Mouse (Mus musculus) midbrain, embryonic 15.5 days (tissue): Measurements from ENCODE around the gene Hnrnpl. TPM values are rescaled to one million over a fixed set of nuclear protein-coding genes. Genes with fewer than 3 reads are reported as not detected.

Source experiments
- ATAC-seq: fragments of 200-750 bp; cut with Nextera tagmentation; replicated peaks from 2 replicates; pipeline ENCODE4 v1.8.0; 2017; ENCODE audit warnings: moderate TSS enrichment
- H3K27ac ChIP-seq: fragments of 300-500 bp; sonication (generic); 2 replicates; pipeline ENCODE4 v1.5.1; 2015; ENCODE audit warnings: mild to moderate bottlenecking, inconsistent platforms
- H3K27me3 ChIP-seq: fragments of 300-500 bp; sonication (generic); replicated peaks from 2 replicates; pipeline ENCODE4 v1.6.1; 2015; ENCODE audit warnings: inconsistent platforms
- H3K36me3 ChIP-seq: fragments of 300-500 bp; sonication (generic); replicated peaks from 2 replicates; pipeline ENCODE4 v1.6.1; 2015; ENCODE audit warnings: inconsistent platforms
- H3K4me1 ChIP-seq: fragments of 300-500 bp; sonication (generic); 2 replicates; pipeline ENCODE4 v1.6.1; 2015; ENCODE audit warnings: inconsistent platforms
- H3K4me2 ChIP-seq: fragments of 300-500 bp; sonication (generic); 2 replicates; pipeline ENCODE4 v1.6.1; 2015; ENCODE audit warnings: inconsistent platforms, mild to moderate bottlenecking, moderate library complexity
- H3K4me3 ChIP-seq: fragments of 300-500 bp; sonication (generic); 2 replicates; pipeline ENCODE4 v1.5.1; 2015; ENCODE audit warnings: mild to moderate bottlenecking, inconsistent platforms
- H3K9ac ChIP-seq: fragments of 300-500 bp; sonication (generic); 2 replicates; pipeline ENCODE4 v1.6.1; 2015; ENCODE audit warnings: mild to moderate bottlenecking, inconsistent platforms
- H3K9me3 ChIP-seq: fragments of 300-500 bp; sonication (generic); 2 replicates; pipeline ENCODE4 v1.6.1; 2016; ENCODE audit warnings: inconsistent platforms
- WGBS: fragments of 180-500 bp; shearing (Covaris S2); methylation state at CpG from one replicate; pipeline ENCODE4 v1.1.7; 2015; ENCODE audit warnings: mixed read lengths; 5-methylcytosine and 5-hydroxymethylcytosine counted together
- polyA plus RNA-seq: library from polyadenylated mRNA; unstranded; fragments of >200 nt; fragmentation: Nextera tagmentation; extraction: Ambion mirVana; gene quantifications from 2 replicates; pipeline ENCODE4 v1.2.1, GENCODE M21; 2015

The Hnrnpl gene
- polyA plus RNA-seq, 1 experiment from 2014 or later = 175 TPM

DNA sequence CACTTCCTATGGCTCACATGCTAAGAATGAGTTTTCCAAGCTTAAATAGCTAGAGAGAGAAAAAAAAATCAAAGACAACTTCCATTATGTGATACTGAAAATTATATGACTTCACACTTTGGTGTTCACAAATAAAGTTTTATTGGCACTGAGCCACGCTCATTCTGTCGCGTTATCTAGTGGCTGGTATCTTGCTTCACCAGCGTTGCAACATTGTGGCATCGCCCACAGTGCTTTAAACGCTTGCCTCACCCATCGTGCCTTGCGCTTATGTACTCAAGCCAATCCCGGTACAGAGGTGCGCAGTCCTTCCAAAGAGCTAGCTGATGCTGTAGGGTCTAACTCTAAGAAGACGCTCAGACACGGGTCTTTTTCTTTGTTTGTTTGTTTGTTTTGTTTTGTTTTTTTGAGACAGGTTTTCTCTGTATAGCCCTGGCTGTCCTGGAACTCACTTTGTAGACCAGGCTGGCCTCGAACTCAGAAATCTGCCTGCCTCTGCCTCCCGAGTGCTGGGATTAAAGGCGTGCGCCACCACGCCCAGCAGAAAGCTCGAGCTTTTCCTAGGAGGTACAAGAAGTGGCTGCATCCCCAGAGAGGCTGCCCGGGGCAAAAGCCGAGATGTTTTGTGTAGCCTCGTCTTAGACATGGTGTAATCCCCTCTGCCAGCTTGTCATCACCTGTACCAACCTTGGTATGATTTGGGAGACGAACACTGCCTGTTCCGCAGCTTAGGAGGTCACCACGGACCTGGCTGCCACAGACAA lies 62.7 kb downstream of the Hnrnpl start:
- Histone ChIP-seq H3K36me3 (no peaks in the 10 kb centered on the region), H3K27me3 (no peaks in the 10 kb centered on the region), H3K27ac (no peak overlapping the region), H3K4me3 (no peak overlapping the region), H3K4me1 (no peaks in the 10 kb centered on the region), H3K9ac (no peak overlapping the region), H3K9me3 (no peaks in the 10 kb centered on the region), H3K4me2 (no peak overlapping the region)
- ATAC-seq = no peak
- WGBS = 90% methylated on average over 24 of the region's 24 CpGs

Other genes starting within 250 kb of the Hnrnpl start
- 22.8 and 24.8 TPM in 2 replicates for gene Samd4b, start 210.4 kb upstream of the Hnrnpl start, polyA plus RNA-seq
- 20.9 and 21.6 TPM in 2 replicates for gene Pak4, start 210.4 kb upstream of the Hnrnpl start, polyA plus RNA-seq
- gene Acp7, start 177.2 kb upstream of the Hnrnpl start, polyA plus RNA-seq = 0.40 TPM in 1 of 2 replicates, not detected in the other
- 10.2 and 12.1 TPM in 2 replicates for gene Fbxo27, start 115.7 kb upstream of the Hnrnpl start, polyA plus RNA-seq
- 3.7 and 4.0 TPM in 2 replicates for gene Fbxo17, start 91.7 kb upstream of the Hnrnpl start, polyA plus RNA-seq
- 96.7 and 106 TPM in 2 replicates for gene Mrps12, start 66.7 kb upstream of the Hnrnpl start, polyA plus RNA-seq
- 18.3 and 18.7 TPM in 2 replicates for gene Sars2, start 66.5 kb upstream of the Hnrnpl start, polyA plus RNA-seq
- 0.36 and 0.50 TPM in 2 replicates for gene Ccer2, start 52.4 kb upstream of the Hnrnpl start, polyA plus RNA-seq
- 125 and 129 TPM in 2 replicates for gene Sirt2, start 41.8 kb upstream of the Hnrnpl start, polyA plus RNA-seq
- 65.8 and 66.5 TPM in 2 replicates for gene Nfkbib, start 41.0 kb upstream of the Hnrnpl start, polyA plus RNA-seq
- 2.4 and 3.3 TPM in 2 replicates for gene Rinl, start 19.6 kb upstream of the Hnrnpl start, polyA plus RNA-seq
- 92.7 and 94.7 TPM in 2 replicates for gene Ech1, start 16.7 kb downstream of the Hnrnpl start, polyA plus RNA-seq
- 5.6 and 8.2 TPM in 2 replicates for gene Lgals4, start 25.3 kb downstream of the Hnrnpl start, polyA plus RNA-seq
- gene Lgals7, start 55.3 kb downstream of the Hnrnpl start, polyA plus RNA-seq = 7.8 and 9.2 TPM in 2 replicates
- 0.33 and 0.52 TPM in 2 replicates for gene Capn12, start 72.9 kb downstream of the Hnrnpl start, polyA plus RNA-seq
- gene Actn4, start 153.8 kb downstream of the Hnrnpl start, polyA plus RNA-seq = 140 and 143 TPM in 2 replicates
- 269 and 284 TPM in 2 replicates for gene Eif3k, start 173.3 kb downstream of the Hnrnpl start, polyA plus RNA-seq
- gene Map4k1, start 173.5 kb downstream of the Hnrnpl start, polyA plus RNA-seq = 8.5 and 11.4 TPM in 2 replicates